Mouse (Mus musculus) bone marrow macrophage, adult 2 months (primary cell): Measurements from ENCODE around the gene Slc4a4.

ENCODE experiments used
- CTCF ChIP-seq: IDR thresholded peaks from 2 replicates; pipeline ENCODE4 v1.5.1; 2012; ENCODE audit warnings: low read depth, mild to moderate bottlenecking, low read length, moderate library complexity
- POLR2A ChIP-seq: IDR thresholded peaks from 2 replicates; pipeline ENCODE4 v1.6.1; 2012; ENCODE audit warnings: mild to moderate bottlenecking, low read depth, low read length, borderline replicate concordance

DNA sequence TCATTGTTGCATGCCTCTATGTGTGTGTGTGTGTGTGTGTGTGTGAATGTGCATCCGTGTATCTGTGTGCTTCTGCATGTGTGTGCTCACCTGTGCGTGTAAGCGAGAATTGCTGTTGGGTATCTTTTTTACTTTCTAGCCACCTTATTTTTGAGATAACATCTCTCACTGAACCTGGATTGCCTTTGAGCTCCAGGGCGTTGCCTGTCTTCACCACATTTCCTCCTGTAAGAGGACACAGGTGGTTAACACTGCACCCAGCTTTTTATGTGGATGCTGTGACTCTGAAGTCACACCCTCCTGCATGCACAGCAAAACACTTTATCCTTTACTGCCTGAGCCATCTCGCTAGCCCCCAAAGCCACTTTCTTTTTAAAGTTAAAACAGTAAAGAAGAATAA lies 158.2 kb downstream of the Slc4a4 start:
- TF ChIP-seq POLR2A (no peak), CTCF (no peak)
